Mouse (Mus musculus) central nervous system, embryonic 14 days (tissue): ENCODE results near the gene Iqgap2. TPM values are rescaled to one million over a fixed set of nuclear protein-coding genes. Genes with fewer than 3 reads are reported as not detected.

ENCODE experiments used
- polyA plus RNA-seq: library from polyadenylated mRNA; depleted of rRNA; stranded (reverse); fragments of >200 nt; gene quantifications from 2 replicates; pipeline ENCODE4 v1.2.3, GENCODE M21; 2012; rRNA removed

Gene Iqgap2
- 7.5 and 7.8 TPM in 2 replicates for polyA plus RNA-seq

DNA sequence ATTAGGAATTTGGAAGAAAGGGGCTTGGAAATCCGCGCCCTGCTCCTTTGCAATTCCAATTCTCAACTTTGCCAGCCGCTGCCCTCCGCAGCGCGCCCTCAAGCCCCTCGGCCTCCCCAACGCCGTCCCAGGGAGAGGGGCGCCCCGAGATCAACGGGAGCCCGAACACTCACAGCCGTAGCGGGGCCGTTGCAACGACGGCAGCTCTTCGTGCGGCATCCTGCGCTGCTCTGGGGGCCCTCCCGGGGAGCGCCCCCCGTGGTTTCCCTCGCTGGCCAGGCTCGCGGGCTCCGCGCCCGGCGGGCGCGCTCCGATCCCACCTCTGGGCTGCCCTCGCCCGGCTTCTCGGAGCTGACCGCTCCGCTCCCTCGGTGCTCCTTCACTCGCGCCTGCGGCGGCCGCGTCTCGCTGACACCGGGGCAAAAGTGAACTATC, at the start of gene Iqgap2:
Gene Iqgap2 (minus strand): TSS at position 432 of the 435 bp plus-strand sequence.

GRCm38 (mm10) chr13:95696654-95697163, 195.0 kb downstream of the Iqgap2 start, which contains the start of gene F2rl2:
F2rl2 (plus strand) TSS chr13:95696853.

GRCm38 (mm10) chr13:95618309-95618712, 273.4 kb downstream of the Iqgap2 start, which contains the start of gene F2r:
F2r (minus strand) TSS chr13:95618487.

Other genes starting within 250 kb of the Iqgap2 start
- 0.38 and 0.63 TPM in 2 replicates for gene F2rl2, start 195.1 kb downstream of the Iqgap2 start, polyA plus RNA-seq
- gene Gm20075, start 189.5 kb upstream of the Iqgap2 start, polyA plus RNA-seq = 3.4 and 4.4 TPM in 2 replicates
- gene Gm17190, start 190.1 kb upstream of the Iqgap2 start, polyA plus RNA-seq = not detected in 2 replicates
- 6.3 and 9.4 TPM in 2 replicates for gene Sv2c, start 240.7 kb upstream of the Iqgap2 start, polyA plus RNA-seq